Mouse (Mus musculus): ENCODE data around the gene Slc10a7. TPM values are rescaled to one million over a fixed set of nuclear protein-coding genes. Genes with fewer than 3 reads are reported as not detected.

Gene Slc10a7
- total RNA-seq, 2 experiments from 2014 or later: 21.3 to 27.9 TPM

- no peak for ATAC-seq (replicated peaks; ENCODE audit: poor library complexity, severe bottlenecking)
Measured at GRCm38 (mm10) chr8:78724832-78725231, 215.7 kb downstream of the Slc10a7 start.

GRCm38 (mm10) chr8:78728240-78728639 lies 219.1 kb downstream of the Slc10a7 start:
- ATAC-seq (replicated peaks; ENCODE audit: poor library complexity, severe bottlenecking): no peak

- ATAC-seq (replicated peaks; ENCODE audit: poor library complexity, severe bottlenecking): no peak
Measured at GRCm38 (mm10) chr8:78732410-78732809, 223.3 kb downstream of the Slc10a7 start.

- peak; percentile 72 for ATAC-seq (replicated peaks; ENCODE audit: poor library complexity, severe bottlenecking)
Measured at GRCm38 (mm10) chr8:78732995-78733512, 223.9 kb downstream of the Slc10a7 start.

- ATAC-seq (replicated peaks; ENCODE audit: poor library complexity, severe bottlenecking): peak; percentile 60
Measured at GRCm38 (mm10) chr8:78734721-78735517, 225.8 kb downstream of the Slc10a7 start.

- ATAC-seq (replicated peaks; ENCODE audit: poor library complexity, severe bottlenecking): no peak
Measured at GRCm38 (mm10) chr8:78738304-78738703, 229.2 kb downstream of the Slc10a7 start.

GRCm38 (mm10) chr8:78740936-78741335 lies 231.8 kb downstream of the Slc10a7 start:
- ATAC-seq (replicated peaks; ENCODE audit: poor library complexity, severe bottlenecking): peak; percentile 43

- no peak for ATAC-seq (replicated peaks; ENCODE audit: poor library complexity, severe bottlenecking)
Measured at GRCm38 (mm10) chr8:78741496-78741895, 232.3 kb downstream of the Slc10a7 start.

GRCm38 (mm10) chr8:78741965-78742364 lies 232.8 kb downstream of the Slc10a7 start:
- no peak for ATAC-seq (replicated peaks; ENCODE audit: poor library complexity, severe bottlenecking)

GRCm38 (mm10) chr8:78742453-78742852 lies 233.3 kb downstream of the Slc10a7 start:
- ATAC-seq (replicated peaks; ENCODE audit: poor library complexity, severe bottlenecking): no peak

- peak; percentile 63 for ATAC-seq (replicated peaks; ENCODE audit: poor library complexity, severe bottlenecking)
Measured at GRCm38 (mm10) chr8:78747052-78747451, 237.9 kb downstream of the Slc10a7 start.

GRCm38 (mm10) chr8:78748701-78749100 lies 239.6 kb downstream of the Slc10a7 start:
- ATAC-seq (replicated peaks; ENCODE audit: poor library complexity, severe bottlenecking): no peak

GRCm38 (mm10) chr8:78749861-78750825 lies 241.0 kb downstream of the Slc10a7 start:
- ATAC-seq (replicated peaks; ENCODE audit: poor library complexity, severe bottlenecking): no peak

GRCm38 (mm10) chr8:78751151-78751550 lies 242.0 kb downstream of the Slc10a7 start:
- ATAC-seq (replicated peaks; ENCODE audit: poor library complexity, severe bottlenecking): no peak

GRCm38 (mm10) chr8:78754986-78755385 lies 245.8 kb downstream of the Slc10a7 start:
- ATAC-seq (replicated peaks; ENCODE audit: poor library complexity, severe bottlenecking): no peak

GRCm38 (mm10) chr8:78759139-78759538 lies 250.0 kb downstream of the Slc10a7 start:
- no peak for ATAC-seq (replicated peaks; ENCODE audit: poor library complexity, severe bottlenecking)

GRCm38 (mm10) chr8:78764976-78765375 lies 255.8 kb downstream of the Slc10a7 start:
- ATAC-seq (replicated peaks; ENCODE audit: poor library complexity, severe bottlenecking): no peak

GRCm38 (mm10) chr8:78765556-78765955 lies 256.4 kb downstream of the Slc10a7 start:
- ATAC-seq (replicated peaks; ENCODE audit: poor library complexity, severe bottlenecking): no peak

GRCm38 (mm10) chr8:78770584-78770983 lies 261.4 kb downstream of the Slc10a7 start:
- ATAC-seq (replicated peaks; ENCODE audit: poor library complexity, severe bottlenecking): no peak

- ATAC-seq (replicated peaks; ENCODE audit: poor library complexity, severe bottlenecking): no peak
Measured at GRCm38 (mm10) chr8:78771256-78771655, 262.1 kb downstream of the Slc10a7 start.

- no peak for ATAC-seq (replicated peaks; ENCODE audit: poor library complexity, severe bottlenecking)
Measured at GRCm38 (mm10) chr8:78776816-78777215, 267.7 kb downstream of the Slc10a7 start.

Data from granulocyte monocyte progenitor cell, adult 5-6 weeks (primary cell).